Mouse (Mus musculus) liver, postnatal 0 days (tissue): ENCODE measurements around the gene Sufu.

Experiments used
- CTCF ChIP-seq: sonication (generic); IDR thresholded peaks from 2 replicates; pipeline ENCODE4 v1.5.1; 2016; ENCODE audit warnings: antibody characterized with exemption, low read depth
- EP300 ChIP-seq: IDR thresholded peaks from 2 replicates; pipeline ENCODE4 v1.6.1; 2016; ENCODE audit warnings: antibody characterized with exemption, low read depth, mild to moderate bottlenecking

DNA sequence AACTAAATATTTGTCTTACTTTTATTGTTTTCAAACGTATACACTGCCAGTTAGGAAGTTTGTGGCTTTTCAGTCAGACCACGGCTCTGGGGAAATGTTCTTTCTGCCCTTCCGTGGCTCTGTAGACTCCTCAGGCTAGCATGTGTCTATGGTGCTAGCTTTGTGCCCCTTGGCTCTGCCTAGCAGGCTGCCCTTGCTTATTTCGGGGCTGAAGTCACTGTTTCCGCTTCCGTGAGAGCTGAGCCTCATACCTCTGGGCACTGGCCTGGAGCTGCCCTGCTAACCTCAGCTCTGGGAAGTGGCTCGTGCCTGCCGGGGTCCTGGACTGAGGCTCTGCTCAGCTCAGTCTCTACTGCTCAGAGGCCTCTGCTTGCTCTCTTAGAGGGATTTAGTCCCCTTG lies 98.4 kb downstream of the Sufu start:
- TF ChIP-seq CTCF = no peak
- TF ChIP-seq EP300 = no peak
